Mouse (Mus musculus) bone marrow, adult 2 months (tissue): ENCODE data around the gene Abca14. TPM values are rescaled to one million over a fixed set of nuclear protein-coding genes. Genes with fewer than 3 reads are reported as not detected.

Experiments used
- H3K27ac ChIP-seq: fragments of 200-500 bp; 2 replicates; pipeline ENCODE4 v1.5.1; 2012; ENCODE audit warnings: low read depth, mild to moderate bottlenecking, control low read depth, inconsistent platforms, low read length; ENCODE audit not compliant: control insufficient read depth, poor library complexity, insufficient read depth
- H3K4me1 ChIP-seq: fragments of 200-500 bp; 2 replicates; pipeline ENCODE4 v1.6.1; 2011; ENCODE audit warnings: low read length; ENCODE audit not compliant: control insufficient read depth, insufficient read depth
- H3K4me3 ChIP-seq: fragments of 200-500 bp; replicated peaks from 2 replicates; pipeline ENCODE3; 2011; ENCODE audit warnings: mild to moderate bottlenecking, low read depth, low read length, control low read depth; ENCODE audit not compliant: control insufficient read depth
- CTCF ChIP-seq: fragments of 200-500 bp; IDR thresholded peaks from 2 replicates; pipeline ENCODE4 v1.5.1; 2011; ENCODE audit warnings: low read length, control low read depth; ENCODE audit not compliant: control insufficient read depth, insufficient read depth
- POLR2A ChIP-seq: fragments of 200-500 bp; IDR thresholded peaks from 2 replicates; pipeline ENCODE4 v1.6.1; 2011; ENCODE audit warnings: low read depth, mild to moderate bottlenecking, control low read depth, low read length, borderline replicate concordance; ENCODE audit not compliant: control insufficient read depth
- WGBS: fragments of 180-500 bp; shearing (Covaris S2); methylation state at CpG from one replicate; pipeline ENCODE4 v1.1.7; 2018; 5-methylcytosine and 5-hydroxymethylcytosine counted together
- polyA plus RNA-seq: library from polyadenylated mRNA; stranded (reverse); fragments of >200 nt; gene quantifications from 2 replicates; pipeline ENCODE4 v1.2.4, GENCODE M21; 2011; ENCODE audit warnings: low replicate concordance; ENCODE audit not compliant: missing spikeins, insufficient read depth, insufficient read length

The Abca14 gene
- not detected in 2 replicates for polyA plus RNA-seq

DNA sequence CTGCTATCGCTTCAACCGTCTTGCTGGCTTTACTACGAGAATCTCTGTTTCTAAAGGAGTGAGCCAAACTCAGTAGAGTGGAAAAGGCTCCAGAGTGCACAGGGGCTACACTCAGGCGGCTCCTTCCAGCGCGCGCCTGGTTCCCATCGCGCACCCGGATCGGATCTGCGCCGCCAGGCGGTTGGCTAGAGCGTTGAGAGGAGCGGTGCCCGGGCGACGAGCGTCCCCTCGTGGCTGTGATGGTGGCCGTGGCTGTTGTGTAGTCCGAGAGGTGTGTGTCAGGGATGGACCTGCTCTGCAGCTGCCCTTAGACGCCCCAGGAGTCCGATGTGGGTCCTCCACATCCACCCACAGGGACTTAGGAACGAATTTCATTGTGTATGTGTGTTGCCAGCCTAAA lies at the start of gene Abca14:
Abca14 (plus strand) TSS at position 173 of the 400 bp plus-strand sequence.
- 9% methylated on average over 26 of the region's 26 CpGs for WGBS
- H3K4me3 ChIP-seq: no peak within 1 kb of the TSS
- no peak within 1 kb of the TSS for H3K27ac ChIP-seq
- H3K4me1 ChIP-seq: no peaks in the 10 kb centered on the region
- peak; percentile 35; the same call in 1 of the 2 replicates for TF ChIP-seq CTCF
- TF ChIP-seq POLR2A: no peak

- WGBS: 39% methylated on average over 2 of the region's 2 CpGs
- TF ChIP-seq CTCF (no peak), POLR2A (no peak)
- H3K4me1 ChIP-seq: no peaks in the 10 kb centered on the region
- H3K4me3 ChIP-seq: no peak overlapping the region
- H3K27ac ChIP-seq: no peak overlapping the region
These were observed 46.8 kb upstream of the Abca14 start for GRCm38 (mm10) chr7:120156841-120157409.

DNA sequence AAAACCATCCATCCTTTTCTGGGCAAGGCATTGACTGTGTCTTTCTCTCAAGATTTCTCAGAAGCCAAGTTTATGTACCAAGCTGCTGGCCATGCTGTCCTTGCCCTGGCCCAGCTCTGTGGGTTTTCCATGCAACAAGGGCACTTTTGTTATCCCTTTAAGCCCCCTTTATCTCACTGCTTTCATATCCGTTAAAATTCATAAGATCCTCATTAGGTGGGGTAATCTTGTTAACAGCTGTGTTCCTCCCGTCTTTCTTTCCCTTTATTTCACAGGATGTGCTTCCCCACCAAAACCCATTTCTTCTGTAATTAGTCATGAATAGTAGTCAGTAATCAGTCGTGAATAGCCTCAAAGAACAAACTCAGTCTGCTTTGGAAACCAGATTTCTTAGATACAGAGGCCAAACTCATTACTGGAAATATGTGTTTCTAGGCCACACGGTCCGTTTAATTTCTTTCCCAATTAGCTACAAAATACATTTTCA lies 46.1 kb upstream of the Abca14 start:
- no peak overlapping the region for H3K4me3 ChIP-seq
- H3K4me1 ChIP-seq: no peaks in the 10 kb centered on the region
- no peak overlapping the region for H3K27ac ChIP-seq
- WGBS: 63% methylated on average over 5 of the region's 5 CpGs
- TF ChIP-seq POLR2A: no peak
- no peak for TF ChIP-seq CTCF

- H3K27ac ChIP-seq: no peak overlapping the region
- TF ChIP-seq CTCF (no peak), POLR2A (no peak)
- H3K4me1 ChIP-seq: no peaks in the 10 kb centered on the region
- H3K4me3 ChIP-seq: no peak overlapping the region
- WGBS: 53% methylated on average over 4 of the region's 4 CpGs
These were observed 45.6 kb upstream of the Abca14 start for GRCm38 (mm10) chr7:120158121-120158613.

- TF ChIP-seq CTCF (no peak), POLR2A (no peak)
- WGBS: 87% methylated on average over 11 of the region's 11 CpGs
- Histone ChIP-seq H3K4me3 (no peak overlapping the region), H3K27ac (no peak overlapping the region), H3K4me1 (no peaks in the 10 kb centered on the region)
These were observed 40.0 kb upstream of the Abca14 start for GRCm38 (mm10) chr7:120163581-120164251.

- H3K27ac ChIP-seq: no peak overlapping the region
- WGBS: 77% methylated on average over 1 of the region's 1 CpGs
These were observed 31.5 kb upstream of the Abca14 start for GRCm38 (mm10) chr7:120172188-120172700.

GRCm38 (mm10) chr7:120173603-120174244 lies 30.0 kb upstream of the Abca14 start, which contains the start of gene Anks4b:
Gene Anks4b, plus strand, starts transcription at chr7:120173858.
- no peak within 1 kb of the TSS for H3K4me3 ChIP-seq
- no peaks in the 10 kb centered on the region for H3K4me1 ChIP-seq
- H3K27ac ChIP-seq: no peak within 1 kb of the TSS
- TF ChIP-seq CTCF (no peak), POLR2A (no peak)
- WGBS: 75% methylated on average over 10 of the region's 10 CpGs

More at GRCm38 (mm10) chr7:120172188-120172700, 31.5 kb upstream of the Abca14 start:
- no peak for TF ChIP-seq CTCF
- no peak for TF ChIP-seq POLR2A
- Histone ChIP-seq H3K4me3 (no peak overlapping the region), H3K4me1 (no peaks in the 10 kb centered on the region)
